In genomic region chr14:8030535-8030934, GRCm38 (mm10) we compare ENCODE assay signal across 13 mouse cellular contexts. TPM values are rescaled to one million over a fixed set of nuclear protein-coding genes. Genes with fewer than 3 reads are reported as not detected.
DNase-seq lines count a peak whose midpoint lies in the region; ATAC-seq and TF ChIP-seq lines count a peak whose summit lies in the region.
"Had no signal": no experiment of that assay in that cellular context is flagged by ENCODE, and none has a peak within 500 bp of the region (broad histone marks: within the 10 kb centered on the region; RNA-seq: fewer than 3 reads in every experiment).

No protein-coding gene starts in this region.

- WGBS in kidney, adult 2 months: 27% methylated on average over 4 of the region's 4 CpGs
- WGBS in kidney, embryonic 14.5 days: 56% methylated on average over 4 of the region's 4 CpGs
- WGBS in heart, embryonic 10.5 days: 57% methylated on average over 4 of the region's 4 CpGs
- 45% methylated on average over 4 of the region's 4 CpGs for WGBS in olfactory bulb, adult 2 months
- 59% methylated on average over 4 of the region's 4 CpGs for WGBS in embryonic facial prominence, embryonic 10.5 days

- TF ChIP-seq CTCF in kidney, adult 2 months (conservative IDR thresholded peaks at IDR 0.05; ENCODE audit: insufficient read depth, insufficient read length, low read depth, low read length): no peak
- TF ChIP-seq CTCF in olfactory bulb, adult 2 months (IDR thresholded peaks at IDR 0.05; ENCODE audit: insufficient read depth, low read depth, low read length): no peak

- no peaks in the 10 kb centered on the region for H3K9me3 ChIP-seq in kidney, embryonic 14.5 days (ENCODE audit: control insufficient read depth, low read length)
- H3K9me3 ChIP-seq in heart, embryonic 10.5 days: no peaks in the 10 kb centered on the region
- H3K9me3 ChIP-seq in embryonic facial prominence, embryonic 10.5 days: no peaks in the 10 kb centered on the region
- H3K9me3 ChIP-seq: midbrain, embryonic 10.5 days had no signal

- H3K4me2 ChIP-seq in kidney, embryonic 14.5 days (replicated peaks; ENCODE audit: low read depth, low read length): no peak overlapping the region

- H3K4me1 ChIP-seq in kidney, adult 2 months (ENCODE audit: control insufficient read depth, insufficient read depth, low read length): peaks cover 13% of the 10 kb centered on the region
- no peaks in the 10 kb centered on the region for H3K4me1 ChIP-seq in kidney, embryonic 14.5 days (ENCODE audit: control insufficient read depth, insufficient read depth, low read length)
- H3K4me1 ChIP-seq in heart, embryonic 10.5 days: peaks cover 8% of the 10 kb centered on the region; the same call in 1 of the 2 replicates
- peaks cover 11% of the 10 kb centered on the region for H3K4me1 ChIP-seq in olfactory bulb, adult 2 months (ENCODE audit: control insufficient read depth, insufficient read depth, low read length)
- H3K4me1 ChIP-seq in embryonic facial prominence, embryonic 10.5 days: no peaks in the 10 kb centered on the region

- H3K9ac ChIP-seq in kidney, embryonic 14.5 days (ENCODE audit: low read depth, low read length): no peak overlapping the region

- peak; percentile 68 to 89 for DNase-seq in adrenal gland, adult (ENCODE audit: inconsistent age in 2 of 2, low spot score in 1 of 2)
- DNase-seq in adrenal gland, postnatal 4 days (ENCODE audit: low spot score in 2 of 2): no peak
- peak; percentile 78 for DNase-seq in kidney, adult 2 months
- peak; percentile 62 for DNase-seq in heart, embryonic 10.5 days (ENCODE audit: low spot score)
- no peak for DNase-seq in left cerebral cortex, adult 18-20 months (ENCODE audit: low spot score in 2 of 2)
- DNase-seq in embryonic facial prominence, embryonic 10.5 days (ENCODE audit: low spot score): no peak
- DNase-seq: spleen, adult 18-20 months had no signal

- TF ChIP-seq POLR2A in kidney, adult 2 months (IDR thresholded peaks at IDR 0.05; ENCODE audit: low read depth, low read length): no peak
- TF ChIP-seq POLR2A in olfactory bulb, adult 2 months (IDR thresholded peaks at IDR 0.05; ENCODE audit: insufficient read depth, low read depth, low read length): no peak

- no peak for ATAC-seq in kidney, embryonic 14.5 days (ENCODE audit: low FRiP score, low TSS enrichment)
- ATAC-seq: Patski had no signal

- H3K27me3 ChIP-seq in kidney, adult 2 months (replicated peaks; ENCODE audit: control insufficient read depth, insufficient read depth, low read length): no peaks in the 10 kb centered on the region
- H3K27me3 ChIP-seq in kidney, embryonic 14.5 days (ENCODE audit: control insufficient read depth, insufficient read depth, low read length): no peaks in the 10 kb centered on the region
- no peaks in the 10 kb centered on the region for H3K27me3 ChIP-seq in heart, embryonic 10.5 days (ENCODE audit: insufficient read depth, poor library complexity, severe bottlenecking)
- H3K27me3 ChIP-seq in embryonic facial prominence, embryonic 10.5 days (replicated peaks; ENCODE audit: low read depth, poor library complexity, severe bottlenecking): no peaks in the 10 kb centered on the region
- H3K27me3 ChIP-seq: Patski had no signal

- H3K36me3 ChIP-seq in kidney, adult 2 months (ENCODE audit: control insufficient read depth, insufficient read depth, low read length): no peaks in the 10 kb centered on the region
- H3K36me3 ChIP-seq in kidney, embryonic 14.5 days (ENCODE audit: control insufficient read depth, insufficient read depth, low read length): no peaks in the 10 kb centered on the region
- no peaks in the 10 kb centered on the region for H3K36me3 ChIP-seq in heart, embryonic 10.5 days
- H3K36me3 ChIP-seq in embryonic facial prominence, embryonic 10.5 days (replicated peaks): no peaks in the 10 kb centered on the region
- H3K36me3 ChIP-seq: midbrain, embryonic 10.5 days had no signal

- peak overlapping the region; percentile 90 for H3K27ac ChIP-seq in kidney, adult 2 months (ENCODE audit: insufficient read depth, low read depth, low read length)
- H3K27ac ChIP-seq in kidney, embryonic 14.5 days (ENCODE audit: low read depth, low read length): no peak overlapping the region
- H3K27ac ChIP-seq in heart, embryonic 10.5 days: peak overlapping the region; percentile 24; the same call in 1 of the 2 replicates
- H3K27ac ChIP-seq in olfactory bulb, adult 2 months (ENCODE audit: insufficient read depth, low read depth, low read length): peak overlapping the region; percentile 69; the same call in 1 of the 2 replicates
- no peak overlapping the region for H3K27ac ChIP-seq in embryonic facial prominence, embryonic 10.5 days (replicated peaks)
- H3K27ac ChIP-seq: midbrain, embryonic 10.5 days had no signal

- H3K4me3 ChIP-seq in kidney, adult 2 months (ENCODE audit: insufficient read depth, low read depth, low read length): no peak overlapping the region
- H3K4me3 ChIP-seq in kidney, embryonic 14.5 days (ENCODE audit: low read length): no peak overlapping the region
- H3K4me3 ChIP-seq in heart, embryonic 10.5 days: no peak overlapping the region
- H3K4me3 ChIP-seq in olfactory bulb, adult 2 months (ENCODE audit: insufficient read depth, low read depth, low read length): no peak overlapping the region
- no peak overlapping the region for H3K4me3 ChIP-seq in embryonic facial prominence, embryonic 10.5 days
- H3K4me3 ChIP-seq: erythroblast, embryonic 14.5 days; midbrain, embryonic 10.5 days had no signal

RNA-seq across cellular contexts. Expression of gene Abhd6, which starts 27.8 kb away (rescaled TPM):
- total RNA-seq in adrenal gland, postnatal 4 days (2021): 10 to 100 TPM; 42.3 to 47.3 TPM
- polyA plus RNA-seq in kidney, adult 2 months (2012; rRNA removed): 37.4 and 38.9 TPM in 2 replicates
- 25.4 and 25.7 TPM in 2 replicates for polyA plus RNA-seq in kidney, embryonic 14.5 days (2014; fragmentation: Nextera tagmentation; extraction: Ambion mirVana)
- 9.2 and 16.0 TPM in 2 replicates for polyA plus RNA-seq in heart, embryonic 10.5 days (2016; fragmentation: Nextera tagmentation; extraction: Ambion mirVana)
- polyA plus RNA-seq in olfactory bulb, adult 2 months (2012; ENCODE audit: insufficient read depth, insufficient read length, low replicate concordance, missing spikeins): not detected in 2 replicates
- total RNA-seq in left cerebral cortex, adult 18-20 months (2021): 10 to 100 TPM; 74.8 to 75.0 TPM
- polyA plus RNA-seq in embryonic facial prominence, embryonic 10.5 days (2016; fragmentation: Nextera tagmentation; extraction: Ambion mirVana): 16.9 and 17.6 TPM in 2 replicates
- polyA plus RNA-seq: erythroblast, embryonic 14.5 days had no signal

RNA-seq across cellular contexts. Expression of gene Dnase1l3, which starts 36.2 kb away (rescaled TPM):
- 1 to 10 TPM in 1 of 2 experiments, under 1 TPM in 1; 0.31 to 2.5 TPM for total RNA-seq in adrenal gland, postnatal 4 days (2021)
- polyA plus RNA-seq in kidney, adult 2 months (2012; rRNA removed): 0.37 and 3.0 TPM in 2 replicates
- 0.14 and 0.31 TPM in 2 replicates for polyA plus RNA-seq in kidney, embryonic 14.5 days (2014; fragmentation: Nextera tagmentation; extraction: Ambion mirVana)
- not detected in 2 replicates for polyA plus RNA-seq in heart, embryonic 10.5 days (2016; fragmentation: Nextera tagmentation; extraction: Ambion mirVana)
- polyA plus RNA-seq in olfactory bulb, adult 2 months (2012; ENCODE audit: insufficient read depth, insufficient read length, low replicate concordance, missing spikeins): not detected in 2 replicates
- total RNA-seq in left cerebral cortex, adult 18-20 months (2021): not detected
- 0.04 TPM in 1 of 2 replicates, not detected in the other for polyA plus RNA-seq in embryonic facial prominence, embryonic 10.5 days (2016; fragmentation: Nextera tagmentation; extraction: Ambion mirVana)
- total RNA-seq: gastrocnemius, adult 18-20 months had no signal
- polyA plus RNA-seq: erythroblast, embryonic 14.5 days; midbrain, embryonic 10.5 days had no signal

RNA-seq across cellular contexts. Expression of gene Rpp14, which starts 49.6 kb away (rescaled TPM):
- 10 to 100 TPM; 25.8 to 37.4 TPM for total RNA-seq in adrenal gland, postnatal 4 days (2021)
- polyA plus RNA-seq in kidney, adult 2 months (2012; rRNA removed): 9.0 and 13.8 TPM in 2 replicates
- polyA plus RNA-seq in kidney, embryonic 14.5 days (2014; fragmentation: Nextera tagmentation; extraction: Ambion mirVana): 48.7 and 71.6 TPM in 2 replicates
- polyA plus RNA-seq in heart, embryonic 10.5 days (2016; fragmentation: Nextera tagmentation; extraction: Ambion mirVana): 40.9 and 43.5 TPM in 2 replicates
- not detected in 2 replicates for polyA plus RNA-seq in olfactory bulb, adult 2 months (2012; ENCODE audit: insufficient read depth, insufficient read length, low replicate concordance, missing spikeins)
- total RNA-seq in left cerebral cortex, adult 18-20 months (2021): 10 to 100 TPM; 28.1 to 28.9 TPM
- 57.0 and 61.5 TPM in 2 replicates for polyA plus RNA-seq in embryonic facial prominence, embryonic 10.5 days (2016; fragmentation: Nextera tagmentation; extraction: Ambion mirVana)

Comparison
In these comparisons a context has a peak if more than half of its experiments do, and no peak if none do; other contexts are left out.
1. DNase-seq: peak in adrenal gland, adult (2 of 2), kidney, adult 2 months (single experiment) and heart, embryonic 10.5 days (single experiment); none in adrenal gland, postnatal 4 days (0 of 2), left cerebral cortex, adult 18-20 months (0 of 2) and embryonic facial prominence, embryonic 10.5 days (single experiment).
2. H3K27ac ChIP-seq: peak in kidney, adult 2 months (single experiment), heart, embryonic 10.5 days (single experiment) and olfactory bulb, adult 2 months (single experiment); none in kidney, embryonic 14.5 days (single experiment) and embryonic facial prominence, embryonic 10.5 days (single experiment).
3. RNA of gene Rpp14, which starts 49.6 kb away (polyA plus RNA-seq): 48.7 to 71.6 TPM in kidney, embryonic 14.5 days, 57.0 to 61.5 TPM in embryonic facial prominence, embryonic 10.5 days, 40.9 to 43.5 TPM in heart, embryonic 10.5 days and 9.0 to 13.8 TPM in kidney, adult 2 months; not detected in olfactory bulb, adult 2 months; every median in the first group is over 10 times any median in the second.